Mouse (Mus musculus) heart, embryonic 14.5 days (tissue): Measurements from ENCODE around the gene Mrpl4. TPM values are rescaled to one million over a fixed set of nuclear protein-coding genes. Genes with fewer than 3 reads are reported as not detected.

Experiments used
- ATAC-seq: fragments of 200-750 bp; cut with Nextera tagmentation; 2 replicates; pipeline ENCODE4 v1.8.0; 2017; ENCODE audit warnings: low read depth, moderate TSS enrichment; ENCODE audit not compliant: insufficient number of reproducible peaks, insufficient read depth, low FRiP score
- H3K27ac ChIP-seq, 2 experiments: fragments of 200-500 bp in 1 of 2; fragments of 300-500 bp in 1 of 2; sonication (generic) in 1 of 2; replicated peaks in 1 of 2; 2 replicates each; pipeline ENCODE4 v1.5.1; 2012 to 2014; ENCODE audit warnings: low read depth in 2 of 2, low read length in 2 of 2, control low read depth in 1 of 2, mild to moderate bottlenecking in 1 of 2, mixed read lengths in 1 of 2; ENCODE audit not compliant: control insufficient read depth in 1 of 2, insufficient read depth in 1 of 2
- H3K27me3 ChIP-seq: fragments of 300-500 bp; sonication (generic); 2 replicates; pipeline ENCODE4 v1.6.1; 2014; ENCODE audit warnings: mild to moderate bottlenecking, low read length, control low read depth; ENCODE audit not compliant: control insufficient read depth, insufficient read depth
- H3K36me3 ChIP-seq: fragments of 300-500 bp; sonication (generic); 2 replicates; pipeline ENCODE4 v1.6.1; 2014; ENCODE audit warnings: mild to moderate bottlenecking, control low read depth, low read length, mixed read lengths; ENCODE audit not compliant: control insufficient read depth, insufficient read depth
- H3K4me1 ChIP-seq, 2 experiments: fragments of 200-500 bp in 1 of 2; fragments of 300-500 bp in 1 of 2; sonication (generic) in 1 of 2; 2 replicates each; pipeline ENCODE4 v1.6.1; 2012 to 2014; ENCODE audit warnings: low read length in 2 of 2, control low read depth in 1 of 2, mixed read lengths in 1 of 2; ENCODE audit not compliant: control insufficient read depth in 2 of 2, insufficient read depth in 2 of 2
- H3K4me2 ChIP-seq: fragments of 300-500 bp; sonication (generic); 2 replicates; pipeline ENCODE4 v1.6.1; 2014; ENCODE audit warnings: mild to moderate bottlenecking, low read length
- H3K4me3 ChIP-seq, 2 experiments: fragments of 200-500 bp in 1 of 2; fragments of 300-500 bp in 1 of 2; sonication (generic) in 1 of 2; 2 replicates each; pipeline ENCODE4 v1.5.1; 2012 to 2014; ENCODE audit warnings: low read length in 2 of 2, mild to moderate bottlenecking in 2 of 2, control low read depth in 1 of 2, low read depth in 1 of 2, moderate library complexity in 1 of 2; ENCODE audit not compliant: control insufficient read depth in 1 of 2, insufficient read depth in 1 of 2
- H3K9ac ChIP-seq: fragments of 300-500 bp; sonication (generic); 2 replicates; pipeline ENCODE4 v1.6.1; 2014; ENCODE audit warnings: mild to moderate bottlenecking, low read length
- H3K9me3 ChIP-seq: fragments of 300-500 bp; sonication (generic); 2 replicates; pipeline ENCODE4 v1.6.1; 2016; ENCODE audit warnings: low read length, control low read depth; ENCODE audit not compliant: control insufficient read depth
- WGBS: fragments of 180-500 bp; shearing (Covaris S2); extraction: QIAGEN DNeasy Blood & Tissue Kit; methylation state at CpG from one replicate; pipeline ENCODE4 v1.1.7; 2014; 5-methylcytosine and 5-hydroxymethylcytosine counted together
- polyA plus RNA-seq: library from polyadenylated mRNA; unstranded; fragments of >200 nt; fragmentation: Nextera tagmentation; extraction: Ambion mirVana; gene quantifications from 2 replicates; pipeline ENCODE4 v1.2.1, GENCODE M21; 2014

The Mrpl4 gene
- polyA plus RNA-seq, 1 experiment from 2014 or later: 160 TPM

DNA sequence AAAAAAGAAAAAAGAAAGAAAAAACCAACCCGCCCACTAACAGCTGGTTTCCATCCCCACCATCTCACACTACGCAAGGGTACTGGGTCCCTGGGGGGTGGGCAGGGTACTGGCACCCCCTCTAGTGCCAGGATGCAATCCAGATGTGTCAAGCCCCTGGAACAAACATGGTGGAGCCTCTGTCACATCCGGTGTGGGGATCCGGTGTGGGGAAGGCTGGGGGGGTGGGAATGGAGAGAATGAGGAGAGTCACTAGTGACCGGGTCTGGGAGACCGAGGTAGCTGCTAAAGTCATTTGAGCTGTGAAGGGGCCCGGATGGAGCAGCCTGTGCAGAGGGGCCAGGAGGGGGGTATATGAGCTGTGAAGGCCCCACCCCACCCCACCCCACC, 30.8 kb upstream of the Mrpl4 start:
- peak overlapping the region; percentile 49; the same call in 1 of the 2 replicates for H3K4me2 ChIP-seq
- H3K4me3 ChIP-seq: no peak overlapping the region
- 68% methylated on average over 7 of the region's 7 CpGs for WGBS
- peaks cover 32% of the 10 kb centered on the region for H3K36me3 ChIP-seq
- peak overlapping the region; percentile 53 for H3K9ac ChIP-seq
- no peak for ATAC-seq
- no peaks in the 10 kb centered on the region for H3K9me3 ChIP-seq
- no peaks in the 10 kb centered on the region for H3K27me3 ChIP-seq
- H3K4me1 ChIP-seq: peaks cover 24 to 31% of the 10 kb centered on the region in 2 experiments
- no peak overlapping the region for H3K27ac ChIP-seq

DNA sequence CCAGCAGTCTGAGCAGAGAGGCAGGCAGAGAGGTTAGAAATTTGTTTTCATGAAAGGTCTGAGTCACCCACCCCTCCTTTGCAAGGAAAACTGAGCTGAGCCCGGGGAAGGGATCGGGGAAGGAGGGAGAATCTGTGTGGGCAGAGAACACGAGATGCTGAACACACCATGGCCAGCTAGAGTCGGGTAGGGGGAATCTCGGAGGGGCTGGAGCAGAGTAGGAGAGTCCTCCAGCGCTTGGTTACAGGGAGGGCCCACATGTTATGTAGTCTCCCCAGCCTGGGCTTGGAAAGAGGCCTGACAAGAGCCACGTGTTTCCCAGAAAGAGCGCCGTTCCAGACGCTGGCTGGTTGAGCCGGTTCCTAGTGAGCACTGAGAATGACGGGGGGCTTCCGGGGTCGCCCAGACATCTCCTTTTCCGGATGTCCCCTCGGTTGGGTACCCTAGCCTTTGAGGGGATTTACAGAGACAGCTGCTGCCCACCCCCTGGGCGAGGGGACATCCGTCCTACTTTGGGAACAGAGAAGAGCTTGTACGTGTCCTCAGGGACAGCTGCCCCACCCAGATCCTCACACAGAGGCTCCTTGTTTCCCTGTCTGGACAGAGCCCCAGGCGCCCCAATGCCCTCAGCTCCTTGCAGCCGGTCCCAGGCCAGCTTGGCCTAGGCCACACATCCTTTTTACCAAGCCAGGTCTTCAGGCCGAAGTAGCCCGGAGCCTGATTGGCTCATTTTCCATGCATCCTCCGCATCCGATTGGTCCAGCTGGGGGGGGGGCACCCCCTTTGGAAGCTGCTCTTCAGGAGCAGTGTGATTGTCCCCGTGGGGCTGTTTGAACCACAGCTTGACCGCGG, 30.2 kb upstream of the Mrpl4 start:
- Histone ChIP-seq H3K9ac (peak overlapping the region; percentile 53), H3K4me2 (peak overlapping the region; percentile 49), H3K4me3 (peak overlapping the region in 1 of 2 experiments; percentile 6; a peak in 1 of 4 replicates), H3K27ac (peak overlapping the region; percentile 31 to 43), H3K36me3 (peaks cover 25% of the 10 kb centered on the region), H3K4me1 (peaks cover 24 to 36% of the 10 kb centered on the region in 2 experiments), H3K9me3 (no peaks in the 10 kb centered on the region), H3K27me3 (no peaks in the 10 kb centered on the region)
- no peak for ATAC-seq
- 45% methylated on average over 28 of the region's 28 CpGs for WGBS

DNA sequence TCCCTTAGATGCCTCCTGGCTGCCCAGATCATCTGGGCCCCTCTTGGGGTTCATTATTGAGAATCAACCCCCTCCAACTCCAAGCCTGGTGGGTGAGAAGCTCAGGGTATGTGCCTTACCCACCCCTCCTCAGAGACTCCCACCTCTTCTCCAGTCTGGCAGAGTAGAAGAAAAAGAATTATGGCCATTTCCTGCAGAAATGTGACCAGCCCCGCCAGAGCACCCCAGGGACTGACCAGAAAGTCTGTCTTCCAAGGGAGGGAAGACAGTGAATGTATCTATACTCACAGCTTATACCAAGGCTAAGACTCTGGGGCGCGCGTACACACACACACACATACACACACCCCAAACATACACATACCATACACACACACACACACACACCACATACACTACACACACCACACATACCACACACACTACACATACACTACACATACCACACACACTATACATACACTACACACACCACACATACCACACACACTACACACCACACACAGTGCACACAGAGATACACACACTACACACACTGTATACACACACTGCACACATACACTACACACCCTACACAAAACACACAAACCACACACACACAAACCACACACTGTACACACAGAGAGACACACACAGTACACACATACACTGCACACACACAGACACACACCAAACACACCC, 29.4 kb upstream of the Mrpl4 start:
- Histone ChIP-seq H3K9ac (peak overlapping the region; percentile 53; the same call in 1 of the 2 replicates), H3K36me3 (peaks cover 18% of the 10 kb centered on the region), H3K27ac (peak overlapping the region in 1 of 2 experiments; percentile 43; a peak in 1 of 4 replicates), H3K4me3 (peak overlapping the region in 1 of 2 experiments; percentile 6; a peak in 1 of 4 replicates), H3K9me3 (no peaks in the 10 kb centered on the region), H3K4me2 (peak overlapping the region; percentile 96), H3K4me1 (peaks cover 24 to 36% of the 10 kb centered on the region in 2 experiments), H3K27me3 (no peaks in the 10 kb centered on the region)
- no peak for ATAC-seq
- WGBS: 84% methylated on average over 4 of the region's 4 CpGs

DNA sequence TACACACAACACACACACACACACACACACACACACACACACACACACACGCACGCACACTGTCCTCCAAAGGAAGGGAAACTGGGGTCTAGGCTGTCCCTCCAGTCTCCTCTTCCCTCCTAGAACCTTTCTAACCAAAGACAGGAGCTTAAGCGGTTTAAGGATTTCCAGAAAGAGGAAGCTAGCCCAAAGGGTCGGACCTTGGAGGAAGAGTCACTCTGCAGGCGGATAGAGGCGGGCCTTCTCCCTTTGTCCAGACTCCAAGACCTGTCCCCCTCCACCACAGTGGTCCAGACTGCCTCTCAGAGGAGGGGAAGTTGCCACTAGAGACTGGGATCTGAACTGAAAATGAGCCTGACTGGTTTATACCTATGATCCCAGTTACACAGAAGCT, 28.9 kb upstream of the Mrpl4 start:
- WGBS: 47% methylated on average over 4 of the region's 6 CpGs
- peaks cover 24 to 36% of the 10 kb centered on the region in 2 experiments for H3K4me1 ChIP-seq
- H3K9ac ChIP-seq: peak overlapping the region; percentile 38; the same call in 1 of the 2 replicates
- H3K36me3 ChIP-seq: peaks cover 12% of the 10 kb centered on the region
- H3K27me3 ChIP-seq: no peaks in the 10 kb centered on the region
- H3K4me2 ChIP-seq: peak overlapping the region; percentile 96
- no peak for ATAC-seq
- H3K27ac ChIP-seq: no peak overlapping the region; a peak in 1 of 4 replicates
- H3K9me3 ChIP-seq: no peaks in the 10 kb centered on the region
- H3K4me3 ChIP-seq: no peak overlapping the region

DNA sequence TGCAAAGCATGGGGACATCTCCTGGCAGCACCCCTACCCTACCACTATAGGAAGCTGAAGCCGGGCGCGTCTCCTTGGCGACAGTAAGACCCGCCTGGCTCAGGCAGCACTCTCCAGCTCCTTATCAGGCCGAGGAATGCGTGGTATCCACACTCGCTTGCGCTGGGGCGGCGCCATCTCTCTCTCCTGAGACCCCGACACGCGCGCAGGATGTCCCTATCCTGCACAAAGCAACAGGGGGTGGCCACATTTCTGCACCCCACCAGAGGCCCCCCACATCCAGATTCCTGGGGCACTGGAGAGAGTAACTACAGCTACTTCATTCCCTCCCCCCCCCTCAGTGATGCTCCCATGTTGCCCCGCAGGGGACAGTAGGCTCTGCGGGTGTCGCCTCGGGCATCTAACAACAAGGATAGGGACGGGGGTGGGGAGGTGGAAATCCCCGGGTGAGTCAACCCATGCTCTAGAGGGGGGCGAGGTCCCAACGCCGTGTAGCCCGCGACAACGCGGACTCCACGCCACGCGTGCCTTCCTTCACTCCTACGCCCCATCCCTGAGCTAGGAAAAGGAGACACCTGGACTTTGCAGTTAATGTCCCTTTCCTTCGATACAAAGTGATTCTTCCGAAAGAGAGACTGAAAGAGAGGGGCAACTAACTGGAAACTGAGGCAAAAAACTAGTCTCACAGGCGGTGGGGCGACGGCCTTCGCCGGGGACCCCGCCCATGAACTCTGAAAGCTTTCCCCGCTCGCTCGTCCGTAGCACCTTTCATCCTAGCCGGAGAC, 26.9 kb upstream of the Mrpl4 start:
- peak; percentile 74; the same call in 1 of the 2 replicates for ATAC-seq
- H3K4me1 ChIP-seq: peaks cover 24 to 40% of the 10 kb centered on the region in 2 experiments
- under 1% methylated on average over 45 of the region's 45 CpGs for WGBS

DNA sequence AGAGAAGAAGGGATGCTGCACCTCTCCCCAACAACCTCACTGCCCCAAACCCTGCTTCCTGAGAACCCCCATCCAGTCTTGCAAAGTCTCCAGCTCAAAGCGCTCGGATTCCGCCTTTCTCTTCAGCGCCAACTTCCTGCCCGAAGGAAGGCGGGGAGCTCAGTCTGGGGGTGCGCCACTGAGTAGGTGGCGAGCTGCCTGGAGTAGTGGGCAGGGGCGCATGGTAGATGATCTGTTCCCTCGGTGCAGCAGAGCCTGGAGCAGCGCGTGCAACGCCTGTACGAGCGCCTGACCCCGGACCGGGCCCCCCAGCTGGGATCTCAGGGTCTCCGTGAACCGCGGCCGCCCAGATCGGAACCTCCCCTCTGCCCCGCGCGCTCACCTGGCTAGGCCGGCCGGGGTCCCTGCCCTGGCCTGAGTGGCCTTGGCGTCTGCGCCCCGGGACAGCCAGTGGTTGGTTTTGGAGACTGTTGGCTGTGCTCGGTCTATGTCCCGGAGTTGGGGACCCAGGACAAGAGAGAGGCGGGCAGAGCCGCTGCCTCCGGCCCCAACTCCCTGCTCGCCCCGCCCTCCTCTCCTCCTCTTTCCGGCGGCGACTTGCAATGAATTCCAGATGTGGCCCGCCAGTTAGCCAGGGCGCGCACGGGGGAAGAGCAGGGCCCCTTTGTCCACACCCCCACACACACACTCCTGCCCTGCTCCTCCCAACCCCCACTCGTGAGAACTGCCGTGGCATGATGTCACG, 26.1 kb upstream of the Mrpl4 start, which contains the start of gene S1pr2:
Gene S1pr2, minus strand, starts transcription at position 566 of the 745 bp plus-strand sequence.
- under 1% methylated on average over 37 of the region's 47 CpGs for WGBS
- H3K27me3 ChIP-seq: no peaks in the 10 kb centered on the region
- no peaks in the 10 kb centered on the region; the same call in 1 of the 2 replicates for H3K36me3 ChIP-seq
- H3K9me3 ChIP-seq: no peaks in the 10 kb centered on the region
- peak within 1 kb of the TSS; percentile 86 to 92 for H3K27ac ChIP-seq
- peak within 1 kb of the TSS; percentile 96 for H3K4me2 ChIP-seq
- ATAC-seq: peak; percentile 64
- peaks cover 24 to 40% of the 10 kb centered on the region in 2 experiments for H3K4me1 ChIP-seq
- peak within 1 kb of the TSS; percentile 94 for H3K9ac ChIP-seq
- peak within 1 kb of the TSS; percentile 80 to 92 for H3K4me3 ChIP-seq

More for the DNA sequence above, 26.9 kb upstream of the Mrpl4 start:
- Histone ChIP-seq H3K27me3 (no peaks in the 10 kb centered on the region), H3K9ac (peak overlapping the region; percentile 94), H3K27ac (peak overlapping the region; percentile 86 to 92), H3K4me3 (peak overlapping the region; percentile 80 to 92), H3K9me3 (no peaks in the 10 kb centered on the region), H3K36me3 (peaks cover 6% of the 10 kb centered on the region), H3K4me2 (peak overlapping the region; percentile 96)
